Mouse (Mus musculus) cerebellum, adult 2 months (tissue): ENCODE measurements around the gene Bag6. TPM values are rescaled to one million over a fixed set of nuclear protein-coding genes. Genes with fewer than 3 reads are reported as not detected.

ENCODE experiments used
- DNase-seq, 2 experiments: peaks; one replicate each; pipeline ENCODE4 v3.0.0; 2021
- H3K27ac ChIP-seq: fragments of 200-500 bp; 2 replicates; pipeline ENCODE4 v1.5.1; 2012; ENCODE audit warnings: low read length, control low read depth, inconsistent platforms; ENCODE audit not compliant: insufficient read depth
- H3K27me3 ChIP-seq: fragments of 200-500 bp; 2 replicates; pipeline ENCODE4 v1.6.1; 2012; ENCODE audit warnings: inconsistent platforms, mild to moderate bottlenecking, low read length, moderate library complexity; ENCODE audit not compliant: control insufficient read depth, insufficient read depth
- H3K4me1 ChIP-seq: fragments of 200-500 bp; 2 replicates; pipeline ENCODE4 v1.6.1; 2011; ENCODE audit warnings: low read length; ENCODE audit not compliant: control insufficient read depth, insufficient read depth
- H3K4me3 ChIP-seq: fragments of 200-500 bp; replicated peaks from 2 replicates; pipeline ENCODE3; 2011; ENCODE audit warnings: mild to moderate bottlenecking, low read depth, low read length, control low read depth; ENCODE audit not compliant: insufficient read depth
- CTCF ChIP-seq: fragments of 200-500 bp; IDR thresholded peaks from 2 replicates; pipeline ENCODE4 v1.5.1; 2011; ENCODE audit warnings: low read depth, mild to moderate bottlenecking, control low read depth, low read length, moderate library complexity, borderline replicate concordance; ENCODE audit not compliant: insufficient read depth
- POLR2A ChIP-seq: fragments of 200-500 bp; IDR thresholded peaks from 2 replicates; pipeline ENCODE4 v1.6.1; 2011; ENCODE audit warnings: low read length, control low read depth, borderline replicate concordance; ENCODE audit not compliant: insufficient read depth
- WGBS: fragments of 180-500 bp; shearing (Covaris S2); methylation state at CpG from one replicate; pipeline ENCODE4 v1.1.7; 2018; 5-methylcytosine and 5-hydroxymethylcytosine counted together
- polyA plus RNA-seq: library from polyadenylated mRNA; depleted of rRNA; stranded (reverse); fragments of >200 nt; gene quantifications from 2 replicates; pipeline ENCODE4 v1.2.3, GENCODE M21; 2012

Bag6 gene
- polyA plus RNA-seq, 1 experiment, result 211 TPM

GRCm38 (mm10) chr17:35161421-35161820, 26.4 kb downstream of the Bag6 start:
- H3K27ac ChIP-seq, result no peak overlapping the region
- no peak overlapping the region for H3K4me3 ChIP-seq
- 25% methylated on average over 11 of the region's 11 CpGs for WGBS
- peaks cover 13% of the 10 kb centered on the region; the same call in 1 of the 2 replicates for H3K4me1 ChIP-seq
- H3K27me3 ChIP-seq, result no peaks in the 10 kb centered on the region
- DNase-seq, result no peak
- TF ChIP-seq CTCF (no peak), POLR2A (no peak)

DNA sequence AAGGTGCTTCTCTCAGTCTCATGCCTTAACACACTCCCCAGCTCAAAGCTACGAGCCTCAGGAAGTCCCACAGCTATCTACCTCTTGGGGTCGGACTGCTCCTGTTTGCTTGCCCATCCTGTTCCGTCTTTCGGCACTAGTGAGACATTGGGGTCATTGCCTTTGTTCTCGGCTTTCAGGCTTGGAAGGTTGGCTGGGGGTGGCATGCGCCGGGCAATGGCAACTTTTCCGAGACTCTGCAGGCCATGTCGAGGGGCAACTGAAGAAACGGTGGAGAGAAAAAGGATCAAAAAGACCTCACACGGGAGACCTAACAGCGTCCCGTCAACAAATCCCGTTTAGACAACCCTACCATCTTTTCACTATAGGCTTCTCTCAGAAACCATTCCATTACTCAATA, 27.1 kb downstream of the Bag6 start:
- no peak for TF ChIP-seq CTCF
- TF ChIP-seq POLR2A, result no peak
- Histone ChIP-seq H3K27me3 (no peaks in the 10 kb centered on the region), H3K4me3 (no peak overlapping the region)

GRCm38 (mm10) chr17:35162730-35163129, 27.8 kb downstream of the Bag6 start:
- 2% methylated on average over 12 of the region's 12 CpGs for WGBS
- peaks cover 13% of the 10 kb centered on the region; the same call in 1 of the 2 replicates for H3K4me1 ChIP-seq
- no peak overlapping the region for H3K27ac ChIP-seq
- H3K4me3 ChIP-seq, result peak overlapping the region; percentile 30
- TF ChIP-seq POLR2A (no peak), CTCF (no peak)
- peak in 1 of 2 experiments; percentile 50 for DNase-seq
- H3K27me3 ChIP-seq, result no peaks in the 10 kb centered on the region

More for the DNA sequence above, 27.1 kb downstream of the Bag6 start:
- no peak for DNase-seq
- Histone ChIP-seq H3K4me1 (peaks cover 13% of the 10 kb centered on the region; the same call in 1 of the 2 replicates), H3K27ac (no peak overlapping the region)
- 39% methylated on average over 14 of the region's 14 CpGs for WGBS

- Histone ChIP-seq H3K4me3 (peak overlapping the region; percentile 98), H3K27ac (peak overlapping the region; percentile 82; the same call in 1 of the 2 replicates), H3K27me3 (no peaks in the 10 kb centered on the region), H3K4me1 (peaks cover 13% of the 10 kb centered on the region; the same call in 1 of the 2 replicates)
- WGBS, result 2% methylated on average over 8 of the region's 8 CpGs
- no peak for DNase-seq
- TF ChIP-seq CTCF (no peak), POLR2A (no peak)
Observed at GRCm38 (mm10) chr17:35163326-35164081, 28.5 kb downstream of the Bag6 start.

DNA sequence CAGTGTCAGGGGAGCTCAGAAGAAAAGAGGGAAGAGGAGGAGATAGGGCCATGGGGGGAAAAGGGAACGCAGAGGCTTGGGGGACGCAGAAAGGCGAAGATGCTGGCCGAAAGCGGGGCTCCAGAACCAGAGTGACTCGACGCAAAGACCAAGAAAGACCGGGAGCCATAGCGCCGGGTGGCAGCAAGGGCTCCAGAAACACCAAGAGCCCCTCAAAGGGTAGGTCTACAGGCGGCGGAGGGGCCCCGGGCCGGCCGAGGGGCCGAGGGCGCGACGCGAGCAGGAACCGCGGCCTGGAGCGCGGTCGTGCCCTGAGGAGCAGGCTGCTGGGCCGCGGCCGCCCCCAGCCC, 29.2 kb downstream of the Bag6 start:
- TF ChIP-seq POLR2A, result no peak
- TF ChIP-seq CTCF, result no peak
- DNase-seq, result no peak
- WGBS, result 0% methylated on average over 28 of the region's 28 CpGs
- H3K27ac ChIP-seq, result peak overlapping the region; percentile 82
- H3K4me1 ChIP-seq, result peaks cover 13% of the 10 kb centered on the region; the same call in 1 of the 2 replicates
- H3K4me3 ChIP-seq, result peak overlapping the region; percentile 98
- H3K27me3 ChIP-seq, result no peaks in the 10 kb centered on the region

GRCm38 (mm10) chr17:35164568-35165450, 29.8 kb downstream of the Bag6 start, which contains the start of gene Prrc2a:
TSS of gene Prrc2a (minus strand) at chr17:35164897.
- DNase-seq, result peak; percentile 99
- WGBS, result under 1% methylated on average over 86 of the region's 89 CpGs
- H3K27ac ChIP-seq, result peak within 1 kb of the TSS; percentile 82
- no peaks in the 10 kb centered on the region for H3K27me3 ChIP-seq
- TF ChIP-seq CTCF (no peak), POLR2A (peak; percentile 98)
- H3K4me3 ChIP-seq, result peak within 1 kb of the TSS; percentile 98
- H3K4me1 ChIP-seq, result peaks cover 13% of the 10 kb centered on the region; the same call in 1 of the 2 replicates

- Histone ChIP-seq H3K27ac (no peak overlapping the region), H3K27me3 (no peaks in the 10 kb centered on the region), H3K4me3 (peak overlapping the region; percentile 65), H3K4me1 (peaks cover 13% of the 10 kb centered on the region; the same call in 1 of the 2 replicates)
- DNase-seq, result no peak
- 17% methylated on average over 12 of the region's 12 CpGs for WGBS
- TF ChIP-seq CTCF (no peak), POLR2A (no peak)
Observed at GRCm38 (mm10) chr17:35165451-35166155, 30.6 kb downstream of the Bag6 start.
